Mouse (Mus musculus): ENCODE measurements at regions not wholly inside any gene's neighbourhood (a gene's known extent, or its start where the extent isn't known, plus 50 kb on each side); places are given as distances from the start of the nearest gene placed in this dataset.

DNA sequence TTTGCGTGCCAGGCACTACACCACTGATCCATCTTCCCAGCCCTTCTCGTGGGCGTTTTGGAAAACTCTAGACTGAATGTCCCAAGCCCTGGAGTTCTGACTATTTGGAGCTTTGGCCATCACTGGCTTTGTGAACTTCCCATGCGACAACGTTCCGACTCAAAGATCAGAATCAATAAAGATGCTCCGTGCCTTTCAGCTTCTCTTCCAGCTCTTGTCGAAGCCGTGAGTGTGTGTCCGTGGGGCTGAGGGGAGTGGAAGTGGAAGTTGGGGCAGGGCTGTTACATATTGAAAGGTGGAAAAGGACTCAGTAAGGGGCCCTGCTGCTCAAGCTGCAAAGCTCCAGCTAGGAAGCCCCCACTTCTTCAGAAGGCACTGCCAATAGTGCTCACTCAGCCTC lies 283.0 kb upstream of the Prox1 start:
- H3K9ac ChIP-seq, result no peak overlapping the region
- no peaks in the 10 kb centered on the region for H3K27me3 ChIP-seq
- H3K9me3 ChIP-seq (replicated peaks), result no peaks in the 10 kb centered on the region
- no peak overlapping the region for H3K4me2 ChIP-seq
- H3K4me1 ChIP-seq (replicated peaks), result no peaks in the 10 kb centered on the region
- 79% methylated on average over 10 of the region's 10 CpGs for WGBS (ENCODE audit: insufficient replicate concordance)
- no peak overlapping the region for H3K4me3 ChIP-seq (replicated peaks)
- H3K27ac ChIP-seq (replicated peaks), result no peak overlapping the region
- H3K36me3 ChIP-seq (replicated peaks), result no peaks in the 10 kb centered on the region
- ATAC-seq (ENCODE audit: insufficient read depth), result no peak

DNA sequence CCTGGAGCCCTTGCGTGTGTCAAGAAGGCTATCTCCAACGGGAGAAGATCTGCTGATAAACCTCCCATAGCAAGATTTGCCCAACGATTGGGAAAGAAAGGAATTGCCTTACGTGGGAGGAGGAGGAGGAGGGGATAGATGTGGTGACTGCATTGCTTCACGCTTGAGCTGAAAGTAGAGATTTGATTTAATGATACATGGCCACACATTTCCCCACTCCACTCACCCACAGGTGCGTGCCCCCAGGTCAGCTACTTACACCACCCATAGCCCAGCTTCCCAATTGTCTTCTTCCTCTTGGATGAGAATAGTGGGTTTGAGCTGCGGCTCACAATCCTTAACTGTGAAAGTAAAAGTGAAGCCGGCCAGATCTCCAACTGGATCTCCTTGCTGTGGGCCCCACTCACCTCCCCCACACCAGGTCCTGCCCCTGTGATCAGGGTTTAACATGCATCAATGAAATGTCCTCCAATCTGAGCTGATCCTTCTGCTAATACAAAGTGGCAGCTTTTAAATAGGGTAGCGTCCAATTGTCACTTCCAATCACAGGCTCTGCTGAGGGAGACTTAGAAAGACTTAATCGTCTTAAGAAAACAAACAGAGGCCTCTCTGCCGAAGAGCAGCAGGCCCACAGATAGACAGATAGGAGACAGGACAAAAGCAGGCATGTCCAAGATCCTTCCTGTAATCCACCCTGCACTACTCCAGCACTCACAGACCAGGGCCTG lies 281.8 kb upstream of the Prox1 start:
- WGBS (ENCODE audit: insufficient replicate concordance), result 50% methylated on average over 11 of the region's 11 CpGs

DNA sequence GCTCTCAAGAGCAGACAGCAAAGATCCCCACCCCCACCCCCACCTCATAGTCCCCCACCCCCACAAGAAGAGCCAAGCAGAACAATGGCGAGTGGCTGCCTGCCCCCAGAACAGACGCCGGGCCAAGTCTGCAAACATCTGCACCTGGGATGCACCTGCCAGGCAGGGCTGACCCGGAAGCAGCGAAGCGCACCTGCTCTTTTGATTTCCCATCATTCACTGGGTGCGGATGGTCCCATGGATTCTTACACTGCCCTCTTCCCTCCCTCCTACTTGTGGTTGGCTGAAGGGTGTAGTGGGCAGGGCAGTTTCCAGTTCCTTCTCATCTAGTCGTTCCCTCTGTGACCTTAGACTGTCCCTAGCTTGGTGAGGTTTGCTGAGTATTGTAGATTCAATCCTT lies 277.7 kb upstream of the Prox1 start:
- no peaks in the 10 kb centered on the region for H3K36me3 ChIP-seq (replicated peaks)
- H3K4me1 ChIP-seq (replicated peaks), result no peaks in the 10 kb centered on the region
- H3K9me3 ChIP-seq (replicated peaks), result no peaks in the 10 kb centered on the region
- WGBS (ENCODE audit: insufficient replicate concordance), result 19% methylated on average over 8 of the region's 8 CpGs
- no peak overlapping the region for H3K27ac ChIP-seq (replicated peaks)
- no peak for ATAC-seq (ENCODE audit: insufficient read depth)
- peaks cover 5% of the 10 kb centered on the region; the same call in 1 of the 2 replicates for H3K27me3 ChIP-seq
- no peak overlapping the region for H3K4me3 ChIP-seq (replicated peaks)
- H3K9ac ChIP-seq, result no peak overlapping the region
- H3K4me2 ChIP-seq, result no peak overlapping the region

More for the DNA sequence above, 281.8 kb upstream of the Prox1 start:
- Histone ChIP-seq H3K27me3 (no peaks in the 10 kb centered on the region), H3K27ac (replicated peaks) (no peak overlapping the region), H3K4me2 (no peak overlapping the region), H3K4me3 (replicated peaks) (no peak overlapping the region), H3K9ac (no peak overlapping the region), H3K4me1 (replicated peaks) (no peaks in the 10 kb centered on the region), H3K9me3 (replicated peaks) (no peaks in the 10 kb centered on the region), H3K36me3 (replicated peaks) (no peaks in the 10 kb centered on the region)
- no peak for ATAC-seq (ENCODE audit: insufficient read depth)

DNA sequence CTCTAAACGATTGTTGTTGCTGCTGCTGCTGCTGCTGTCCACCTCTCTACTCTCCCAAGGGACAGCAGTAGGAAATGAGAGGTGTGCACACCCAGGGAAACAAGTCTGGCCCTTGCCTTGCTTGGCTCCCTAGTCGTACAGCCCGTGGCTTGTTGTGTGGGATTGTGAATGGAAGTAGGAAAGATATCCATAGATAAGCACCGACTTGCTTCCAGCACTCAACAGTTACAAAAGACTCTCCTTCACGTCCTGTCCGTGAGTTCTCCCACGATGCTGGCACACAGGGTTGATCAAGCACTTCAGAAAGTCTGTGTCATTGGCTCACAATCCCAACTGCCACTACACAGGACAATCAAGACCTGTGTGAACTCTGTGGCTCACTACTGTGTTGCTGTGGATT lies 276.7 kb upstream of the Prox1 start:
- H3K27ac ChIP-seq (replicated peaks), result no peak overlapping the region
- whole genome bisulfite sequencing (ENCODE audit: insufficient replicate concordance), result 39% methylated on average over 7 of the region's 7 CpGs
- no peaks in the 10 kb centered on the region for H3K9me3 ChIP-seq (replicated peaks)
- no peaks in the 10 kb centered on the region for H3K4me1 ChIP-seq (replicated peaks)
- no peak overlapping the region for H3K9ac ChIP-seq
- no peak overlapping the region for H3K4me2 ChIP-seq
- H3K27me3 ChIP-seq, result peaks cover 5% of the 10 kb centered on the region; the same call in 1 of the 2 replicates
- no peak for ATAC-seq (ENCODE audit: insufficient read depth)
- no peak overlapping the region for H3K4me3 ChIP-seq (replicated peaks)
- no peaks in the 10 kb centered on the region for H3K36me3 ChIP-seq (replicated peaks)

DNA sequence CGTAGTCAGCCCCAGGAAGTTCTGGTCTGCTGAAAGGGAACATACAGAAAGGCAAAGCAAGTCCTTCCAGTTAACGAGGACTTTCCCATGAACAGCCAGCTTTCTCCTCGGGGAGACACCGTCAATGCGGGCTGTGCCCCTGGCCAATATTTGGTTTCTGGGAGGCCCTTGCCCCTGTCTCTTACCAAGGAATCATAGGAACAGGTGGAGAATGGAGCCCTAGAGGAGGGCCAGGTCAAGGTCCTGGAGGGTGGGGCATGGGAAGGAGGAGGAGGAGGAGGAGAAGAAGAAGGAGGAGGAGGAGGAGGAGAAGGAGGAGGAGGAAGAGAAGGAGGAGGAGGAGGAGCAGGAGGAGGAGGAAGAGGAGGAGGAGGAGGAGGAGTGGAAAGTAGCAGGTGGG lies 276.2 kb upstream of the Prox1 start:
- ATAC-seq (ENCODE audit: insufficient read depth), result no peak
- WGBS (ENCODE audit: insufficient replicate concordance), result 69% methylated on average over 5 of the region's 5 CpGs

DNA sequence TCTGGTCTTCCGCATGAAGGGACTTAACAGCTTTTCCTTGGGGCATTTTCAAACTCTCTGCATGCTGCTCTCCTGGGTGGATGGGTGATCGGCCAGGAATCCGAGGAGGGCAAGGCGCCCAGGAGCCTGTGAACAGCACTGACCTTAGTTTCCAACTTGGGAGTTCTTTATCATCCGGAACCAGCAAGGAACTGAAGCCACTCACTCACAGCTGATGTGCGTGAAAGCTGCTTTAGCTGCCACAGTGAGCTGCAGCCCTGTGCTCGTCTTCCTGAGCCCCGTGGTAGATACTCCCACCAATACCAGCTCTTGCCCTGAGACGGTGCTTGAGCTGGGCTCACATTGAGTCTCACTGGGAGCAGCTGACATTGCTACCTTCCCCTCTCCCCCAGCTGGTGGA lies 273.9 kb upstream of the Prox1 start:
- WGBS (ENCODE audit: insufficient replicate concordance), result 54% methylated on average over 9 of the region's 9 CpGs
- Histone ChIP-seq H3K4me2 (no peak overlapping the region), H3K36me3 (replicated peaks) (no peaks in the 10 kb centered on the region), H3K4me3 (replicated peaks) (no peak overlapping the region), H3K9ac (no peak overlapping the region), H3K4me1 (replicated peaks) (no peaks in the 10 kb centered on the region), H3K27me3 (peaks cover 5% of the 10 kb centered on the region; the same call in 1 of the 2 replicates), H3K9me3 (replicated peaks) (no peaks in the 10 kb centered on the region), H3K27ac (replicated peaks) (no peak overlapping the region)
- ATAC-seq (ENCODE audit: insufficient read depth), result no peak

More for the DNA sequence above, 276.2 kb upstream of the Prox1 start:
- Histone ChIP-seq H3K4me1 (replicated peaks) (no peaks in the 10 kb centered on the region), H3K4me3 (replicated peaks) (no peak overlapping the region), H3K9me3 (replicated peaks) (no peaks in the 10 kb centered on the region), H3K27me3 (peaks cover 5% of the 10 kb centered on the region; the same call in 1 of the 2 replicates), H3K9ac (no peak overlapping the region), H3K4me2 (no peak overlapping the region), H3K36me3 (replicated peaks) (no peaks in the 10 kb centered on the region), H3K27ac (replicated peaks) (no peak overlapping the region)

DNA sequence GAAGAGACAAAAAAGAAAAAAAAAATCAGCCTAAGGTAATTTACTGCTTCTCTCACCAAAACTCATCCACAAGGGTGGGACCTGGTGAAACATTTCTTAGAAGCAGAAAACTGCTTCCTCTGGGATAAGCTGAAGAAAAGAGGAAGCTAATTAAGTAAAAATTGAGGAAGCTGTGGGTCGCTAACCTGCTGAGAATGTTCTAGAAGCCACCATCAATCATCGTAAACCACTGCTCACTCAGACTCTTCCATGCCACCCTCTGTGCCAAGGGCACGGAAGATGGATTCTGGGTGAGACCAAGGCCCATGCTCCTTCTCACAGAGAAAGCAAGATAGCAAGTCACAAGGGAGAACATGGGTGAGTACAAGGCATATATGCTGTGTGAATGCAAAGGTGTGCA lies 272.7 kb upstream of the Prox1 start:
- Histone ChIP-seq H3K4me2 (no peak overlapping the region), H3K9ac (no peak overlapping the region), H3K4me1 (replicated peaks) (no peaks in the 10 kb centered on the region), H3K27ac (replicated peaks) (no peak overlapping the region), H3K9me3 (replicated peaks) (no peaks in the 10 kb centered on the region), H3K4me3 (replicated peaks) (no peak overlapping the region), H3K27me3 (peaks cover 5% of the 10 kb centered on the region; the same call in 1 of the 2 replicates), H3K36me3 (replicated peaks) (no peaks in the 10 kb centered on the region)
- WGBS (ENCODE audit: insufficient replicate concordance), result 14% methylated on average over 3 of the region's 3 CpGs
- ATAC-seq (ENCODE audit: insufficient read depth), result no peak

DNA sequence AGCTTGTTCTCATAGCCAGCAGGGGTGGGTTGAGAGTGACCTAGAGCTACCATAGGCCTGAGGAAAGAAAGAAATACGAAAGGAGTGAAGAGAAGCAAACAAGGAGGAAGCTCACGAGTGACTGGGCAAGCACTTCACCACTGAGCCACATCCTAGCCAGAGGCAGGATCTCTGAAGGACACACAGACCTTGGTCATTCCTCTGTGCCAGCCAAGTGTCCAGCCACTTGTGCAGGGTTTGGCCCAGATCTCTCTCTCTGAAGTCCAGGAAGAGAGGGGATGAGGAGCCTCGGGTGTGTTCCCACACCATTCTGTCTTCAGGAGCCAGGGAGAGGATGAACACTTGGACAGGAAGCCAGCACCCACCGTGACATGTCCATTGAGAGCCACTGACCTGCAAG lies 271.7 kb upstream of the Prox1 start:
- Histone ChIP-seq H3K36me3 (replicated peaks) (no peaks in the 10 kb centered on the region), H3K9ac (no peak overlapping the region), H3K27me3 (peaks cover 5% of the 10 kb centered on the region; the same call in 1 of the 2 replicates), H3K27ac (replicated peaks) (no peak overlapping the region), H3K4me1 (replicated peaks) (no peaks in the 10 kb centered on the region), H3K4me3 (replicated peaks) (no peak overlapping the region), H3K4me2 (no peak overlapping the region), H3K9me3 (replicated peaks) (no peaks in the 10 kb centered on the region)
- WGBS (ENCODE audit: insufficient replicate concordance), result 45% methylated on average over 4 of the region's 4 CpGs
- ATAC-seq (ENCODE audit: insufficient read depth), result no peak

DNA sequence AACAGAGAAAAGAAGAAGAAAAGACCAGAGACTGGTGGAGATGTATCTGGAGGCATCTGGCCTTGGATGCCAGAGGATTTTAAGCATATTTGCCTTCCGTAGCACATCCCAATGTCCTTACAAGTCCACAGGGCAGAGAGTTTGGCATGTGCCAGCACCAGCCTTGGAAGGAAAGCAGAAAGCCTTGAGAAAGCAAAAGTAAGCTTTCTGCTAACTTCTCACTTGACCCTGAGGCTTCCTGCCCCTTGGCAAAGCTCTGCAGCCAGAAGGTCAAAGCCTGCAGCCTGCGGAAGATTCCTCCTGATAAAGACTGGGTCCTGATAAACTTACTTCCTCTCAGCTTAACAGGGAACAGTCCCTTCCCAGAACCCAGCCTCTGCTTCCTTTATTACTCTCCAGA lies 268.3 kb upstream of the Prox1 start:
- no peaks in the 10 kb centered on the region for H3K9me3 ChIP-seq (replicated peaks)
- H3K27ac ChIP-seq (replicated peaks), result no peak overlapping the region
- ATAC-seq (ENCODE audit: insufficient read depth), result no peak
- no peaks in the 10 kb centered on the region for H3K36me3 ChIP-seq (replicated peaks)
- H3K27me3 ChIP-seq, result no peaks in the 10 kb centered on the region
- H3K9ac ChIP-seq, result no peak overlapping the region
- no peaks in the 10 kb centered on the region for H3K4me1 ChIP-seq (replicated peaks)
- no peak overlapping the region for H3K4me3 ChIP-seq (replicated peaks)
- 45% methylated on average over 2 of the region's 2 CpGs for WGBS (ENCODE audit: insufficient replicate concordance)
- H3K4me2 ChIP-seq, result no peak overlapping the region

DNA sequence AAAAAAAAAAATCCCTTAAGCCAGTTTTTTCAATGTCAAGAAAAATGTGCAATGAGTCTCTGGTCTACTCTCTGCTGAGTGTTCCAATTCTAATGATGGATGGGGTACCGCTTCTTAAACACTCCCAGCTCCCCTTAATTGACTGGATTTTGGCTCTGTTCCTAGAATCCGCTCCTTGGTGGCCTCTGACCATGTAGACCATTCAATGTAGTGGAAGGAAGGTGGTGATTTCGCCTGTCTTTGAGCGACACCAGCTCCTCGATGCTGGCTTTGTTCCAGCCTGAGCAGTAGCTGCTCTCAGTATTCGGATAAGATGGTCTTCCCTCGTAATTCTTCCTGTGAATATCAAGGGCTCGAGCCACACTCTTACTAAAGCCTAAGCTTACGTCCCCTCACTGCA lies 252.4 kb upstream of the Prox1 start:
- H3K4me3 ChIP-seq (replicated peaks), result no peak overlapping the region
- no peaks in the 10 kb centered on the region for H3K4me1 ChIP-seq (replicated peaks)
- H3K27me3 ChIP-seq, result no peaks in the 10 kb centered on the region
- 60% methylated on average over 9 of the region's 9 CpGs for WGBS (ENCODE audit: insufficient replicate concordance)
- no peaks in the 10 kb centered on the region for H3K9me3 ChIP-seq (replicated peaks)
- no peak overlapping the region for H3K9ac ChIP-seq
- H3K27ac ChIP-seq (replicated peaks), result no peak overlapping the region
- ATAC-seq (ENCODE audit: insufficient read depth), result no peak
- H3K36me3 ChIP-seq (replicated peaks), result no peaks in the 10 kb centered on the region
- H3K4me2 ChIP-seq, result no peak overlapping the region

DNA sequence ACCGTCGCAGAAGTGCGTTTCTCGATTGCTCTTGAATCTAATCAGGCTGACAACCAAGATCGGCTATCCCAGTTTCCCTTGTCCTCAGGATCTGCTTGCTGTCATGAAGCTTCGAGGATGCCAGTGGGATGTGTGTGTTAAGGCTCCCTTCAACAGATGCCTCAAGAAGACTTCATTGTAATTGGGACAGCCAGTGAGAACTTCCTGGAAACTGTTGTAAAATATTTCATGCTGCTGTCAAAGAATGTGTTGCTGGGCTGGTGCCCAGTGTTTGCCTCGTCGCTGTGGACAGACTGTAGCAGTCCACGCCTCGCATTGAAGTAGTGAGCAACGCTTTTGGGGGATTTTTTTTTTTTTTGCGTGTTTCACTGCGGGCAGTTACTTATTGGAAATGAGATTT lies 249.2 kb upstream of the Prox1 start:
- no peak overlapping the region for H3K4me3 ChIP-seq (replicated peaks)
- WGBS (ENCODE audit: insufficient replicate concordance), result 50% methylated on average over 13 of the region's 13 CpGs
- H3K27ac ChIP-seq (replicated peaks), result no peak overlapping the region
- ATAC-seq (ENCODE audit: insufficient read depth), result no peak
- no peaks in the 10 kb centered on the region for H3K27me3 ChIP-seq
- H3K9ac ChIP-seq, result no peak overlapping the region
- H3K4me2 ChIP-seq, result no peak overlapping the region
- no peaks in the 10 kb centered on the region for H3K36me3 ChIP-seq (replicated peaks)
- H3K9me3 ChIP-seq (replicated peaks), result no peaks in the 10 kb centered on the region
- no peaks in the 10 kb centered on the region for H3K4me1 ChIP-seq (replicated peaks)

DNA sequence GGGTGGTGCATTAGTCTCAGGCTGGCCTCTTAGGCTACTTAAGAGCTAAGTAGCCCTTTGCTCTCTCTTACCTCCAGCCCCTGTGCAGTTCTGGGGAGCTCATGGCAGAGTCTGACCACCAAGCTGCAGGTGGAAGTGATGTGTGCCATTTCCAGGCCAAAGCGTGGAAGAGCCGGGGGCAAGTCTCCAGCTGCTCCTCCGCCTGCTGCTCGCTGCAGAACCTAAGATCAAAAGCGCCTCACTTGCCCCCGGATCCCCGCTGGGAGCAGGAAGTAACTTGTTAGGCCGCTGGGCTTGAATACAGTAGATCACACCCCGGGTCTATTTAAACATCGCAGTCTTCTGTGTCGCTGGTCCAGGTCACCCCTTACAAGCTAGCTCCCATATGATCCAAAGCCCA lies 246.8 kb upstream of the Prox1 start:
- Histone ChIP-seq H3K4me1 (replicated peaks) (no peaks in the 10 kb centered on the region), H3K9ac (no peak overlapping the region), H3K4me3 (replicated peaks) (no peak overlapping the region), H3K4me2 (no peak overlapping the region), H3K36me3 (replicated peaks) (no peaks in the 10 kb centered on the region), H3K27ac (replicated peaks) (no peak overlapping the region), H3K27me3 (no peaks in the 10 kb centered on the region), H3K9me3 (replicated peaks) (no peaks in the 10 kb centered on the region)
- ATAC-seq (ENCODE audit: insufficient read depth), result no peak
- 26% methylated on average over 11 of the region's 11 CpGs for WGBS (ENCODE audit: insufficient replicate concordance)

All from liver, embryonic 15.5 days (tissue).